Mouse (Mus musculus): Measurements from ENCODE around the gene Dnaja4. TPM values are rescaled to one million over a fixed set of nuclear protein-coding genes. Genes with fewer than 3 reads are reported as not detected.

Gene Dnaja4
- polyA plus RNA-seq (2014; fragmentation: Nextera tagmentation; extraction: Ambion mirVana), result 1.9 and 3.0 TPM in 2 replicates

DNA sequence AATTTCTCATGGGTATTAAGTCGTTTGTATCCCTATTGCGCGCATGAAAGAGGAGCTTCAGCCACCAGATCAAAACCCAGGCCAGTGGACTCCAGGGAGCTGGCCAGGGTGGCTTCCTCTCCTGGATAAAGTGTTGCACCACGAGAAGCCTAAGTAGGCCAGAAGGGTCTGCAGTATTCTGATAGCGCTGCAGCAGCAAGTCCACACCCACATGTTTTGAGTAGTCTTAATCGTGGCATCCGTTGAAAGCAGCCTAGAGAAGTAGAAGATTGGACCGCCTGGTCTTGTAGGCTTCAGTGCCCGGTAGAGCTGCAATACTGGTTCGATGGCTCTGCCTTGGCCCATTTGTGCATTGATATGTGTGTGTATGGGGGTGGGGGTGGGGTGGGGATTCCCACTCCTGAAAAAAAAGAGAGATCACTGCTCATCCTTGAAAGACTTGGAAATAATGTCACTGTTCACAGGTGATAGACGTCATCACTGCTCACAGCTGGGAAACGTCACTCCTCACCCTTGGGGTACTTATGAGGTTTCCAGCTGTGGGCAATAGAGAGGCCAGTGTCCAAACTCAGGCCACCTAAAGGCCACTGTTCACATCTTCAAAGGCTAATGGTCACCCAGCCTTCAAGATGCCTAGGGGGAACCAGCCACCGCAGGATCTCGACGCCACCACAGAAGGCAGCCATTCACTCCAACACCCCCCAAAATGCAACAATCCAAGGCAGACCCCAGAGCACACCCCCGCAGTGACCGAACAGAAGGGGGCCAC is at the start of gene Dnaja4:
Dnaja4 (plus strand) TSS at position 556 of the 769 bp plus-strand sequence.
- no peaks in the 10 kb centered on the region for H3K4me1 ChIP-seq (ENCODE audit: control insufficient read depth, insufficient read depth, low read length)
- peak within 1 kb of the TSS; percentile 90 for H3K4me2 ChIP-seq (replicated peaks; ENCODE audit: low read depth, low read length)
- no peaks in the 10 kb centered on the region for H3K9me3 ChIP-seq (ENCODE audit: control insufficient read depth, low read length)
- H3K27ac ChIP-seq (ENCODE audit: low read depth, low read length), result no peak within 1 kb of the TSS
- peak within 1 kb of the TSS; percentile 69 for H3K9ac ChIP-seq (ENCODE audit: low read depth, low read length)
- ATAC-seq (ENCODE audit: low FRiP score, low TSS enrichment), result peak; percentile 36
- no peaks in the 10 kb centered on the region for H3K36me3 ChIP-seq (ENCODE audit: control insufficient read depth, insufficient read depth, low read length)
- H3K27me3 ChIP-seq (ENCODE audit: control insufficient read depth, insufficient read depth, low read length), result peaks cover 16% of the 10 kb centered on the region
- 57% methylated on average over 17 of the region's 17 CpGs for WGBS
- peak within 1 kb of the TSS; percentile 69 for H3K4me3 ChIP-seq (ENCODE audit: low read length)

DNA sequence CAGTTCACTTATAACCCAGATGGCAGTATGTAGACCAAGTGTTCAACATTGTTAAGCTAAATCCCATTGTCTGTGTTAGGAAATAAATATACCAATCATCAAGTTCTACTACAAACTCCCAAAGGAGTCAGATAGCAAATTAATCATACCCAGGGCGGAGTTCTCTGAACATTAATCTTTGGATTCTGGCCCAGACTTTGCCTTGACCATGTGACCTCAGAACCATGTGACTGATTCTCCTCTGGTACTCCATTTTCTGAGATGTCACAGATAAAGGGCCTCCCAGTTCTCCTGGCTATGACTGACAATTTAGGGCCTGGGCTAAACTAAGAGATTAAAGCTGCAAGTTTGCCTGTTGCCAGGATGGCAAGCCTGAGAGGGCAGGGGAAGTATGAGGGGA is 49.3 kb upstream of the Dnaja4 start:
- H3K4me1 ChIP-seq (ENCODE audit: control insufficient read depth, insufficient read depth, low read length), result 0 out of 2 replicates have a peak, but pooled peaks cover 4% of the 10 kb centered on the region
- no peaks in the 10 kb centered on the region for H3K9me3 ChIP-seq (ENCODE audit: control insufficient read depth, low read length)
- WGBS, result 71% methylated on average over 1 of the region's 1 CpGs
- no peak for ATAC-seq (ENCODE audit: low FRiP score, low TSS enrichment)
- no peak overlapping the region for H3K27ac ChIP-seq (ENCODE audit: low read depth, low read length)
- no peak overlapping the region for H3K9ac ChIP-seq (ENCODE audit: low read depth, low read length)
- H3K36me3 ChIP-seq (ENCODE audit: control insufficient read depth, insufficient read depth, low read length), result no peaks in the 10 kb centered on the region
- H3K27me3 ChIP-seq (ENCODE audit: control insufficient read depth, insufficient read depth, low read length), result no peaks in the 10 kb centered on the region
- no peak overlapping the region for H3K4me3 ChIP-seq (ENCODE audit: low read length)
- H3K4me2 ChIP-seq (replicated peaks; ENCODE audit: low read depth, low read length), result no peak overlapping the region

DNA sequence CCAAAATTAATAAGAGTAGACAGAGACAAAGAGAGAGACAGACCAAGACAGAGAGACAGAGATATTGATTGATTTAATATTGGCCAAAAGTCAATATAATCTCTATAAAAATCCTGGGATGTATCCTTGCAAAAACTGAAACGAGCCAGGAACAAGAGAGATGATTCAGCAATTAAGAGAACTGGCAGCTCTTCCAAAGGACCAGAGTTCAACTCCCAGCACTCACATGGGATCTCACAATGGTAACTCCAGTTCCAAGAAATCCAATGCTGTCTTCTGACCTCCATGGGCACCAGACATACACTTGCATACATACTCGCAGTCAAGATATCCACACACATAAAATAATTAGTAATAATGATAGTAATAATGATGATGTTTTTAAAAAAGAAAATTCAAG is 45.9 kb upstream of the Dnaja4 start:
- no peaks in the 10 kb centered on the region for H3K4me1 ChIP-seq (ENCODE audit: control insufficient read depth, insufficient read depth, low read length)
- 82% methylated on average over 2 of the region's 2 CpGs for WGBS
- no peaks in the 10 kb centered on the region for H3K36me3 ChIP-seq (ENCODE audit: control insufficient read depth, insufficient read depth, low read length)
- no peaks in the 10 kb centered on the region for H3K9me3 ChIP-seq (ENCODE audit: control insufficient read depth, low read length)
- H3K4me2 ChIP-seq (replicated peaks; ENCODE audit: low read depth, low read length), result no peak overlapping the region
- H3K4me3 ChIP-seq (ENCODE audit: low read length), result no peak overlapping the region
- no peak overlapping the region for H3K27ac ChIP-seq (ENCODE audit: low read depth, low read length)
- no peak overlapping the region for H3K9ac ChIP-seq (ENCODE audit: low read depth, low read length)
- no peaks in the 10 kb centered on the region for H3K27me3 ChIP-seq (ENCODE audit: control insufficient read depth, insufficient read depth, low read length)
- no peak for ATAC-seq (ENCODE audit: low FRiP score, low TSS enrichment)

DNA sequence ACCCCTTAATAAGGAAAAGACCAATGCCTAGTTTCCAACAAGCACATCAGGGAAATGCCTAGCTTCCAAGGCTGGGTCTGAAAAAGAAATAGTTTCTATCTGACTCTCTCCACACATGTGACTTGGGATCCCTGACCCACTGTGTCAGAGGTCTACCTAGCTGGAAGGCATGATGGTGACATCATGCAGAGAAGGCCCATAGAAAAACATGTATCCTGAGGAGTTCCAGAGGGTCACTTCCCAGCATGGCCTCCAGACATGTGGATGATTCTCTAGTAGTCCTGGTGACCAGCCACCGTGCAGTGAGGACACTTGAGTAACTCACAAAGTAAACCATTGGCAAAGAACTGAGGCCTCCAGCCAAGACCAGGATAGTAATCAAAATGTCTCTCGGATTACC is 42.8 kb upstream of the Dnaja4 start:
- H3K4me1 ChIP-seq (ENCODE audit: control insufficient read depth, insufficient read depth, low read length), result no peaks in the 10 kb centered on the region
- no peak overlapping the region for H3K4me3 ChIP-seq (ENCODE audit: low read length)
- 77% methylated on average over 2 of the region's 2 CpGs for WGBS
- H3K27me3 ChIP-seq (ENCODE audit: control insufficient read depth, insufficient read depth, low read length), result no peaks in the 10 kb centered on the region
- no peaks in the 10 kb centered on the region for H3K9me3 ChIP-seq (ENCODE audit: control insufficient read depth, low read length)
- H3K4me2 ChIP-seq (replicated peaks; ENCODE audit: low read depth, low read length), result no peak overlapping the region
- no peak overlapping the region for H3K9ac ChIP-seq (ENCODE audit: low read depth, low read length)
- no peak overlapping the region for H3K27ac ChIP-seq (ENCODE audit: low read depth, low read length)
- H3K36me3 ChIP-seq (ENCODE audit: control insufficient read depth, insufficient read depth, low read length), result no peaks in the 10 kb centered on the region
- ATAC-seq (ENCODE audit: low FRiP score, low TSS enrichment), result no peak

DNA sequence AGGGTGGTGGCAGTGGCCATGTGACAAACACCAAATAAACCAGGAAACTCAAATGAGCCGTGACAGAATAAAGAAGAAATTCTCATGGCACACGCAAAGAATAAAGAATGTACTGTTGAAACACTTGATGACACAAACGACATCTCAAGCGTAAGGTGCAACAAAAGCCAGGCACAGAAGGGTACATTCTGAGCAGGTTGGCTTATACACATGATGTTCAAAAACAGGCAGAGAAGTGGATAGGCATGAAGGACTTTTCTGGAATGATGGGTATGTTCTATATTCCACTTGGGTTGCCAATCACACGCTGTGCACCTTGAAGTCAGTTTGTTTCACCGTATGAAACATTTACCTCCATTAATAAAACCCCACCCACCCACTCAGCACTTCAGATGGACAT is 42.3 kb upstream of the Dnaja4 start:
- Histone ChIP-seq H3K9ac (ENCODE audit: low read depth, low read length) (no peak overlapping the region), H3K36me3 (ENCODE audit: control insufficient read depth, insufficient read depth, low read length) (no peaks in the 10 kb centered on the region), H3K4me1 (ENCODE audit: control insufficient read depth, insufficient read depth, low read length) (0 out of 2 replicates have a peak, but pooled peaks cover 2% of the 10 kb centered on the region), H3K4me2 (replicated peaks; ENCODE audit: low read depth, low read length) (no peak overlapping the region), H3K9me3 (ENCODE audit: control insufficient read depth, low read length) (no peaks in the 10 kb centered on the region), H3K27me3 (ENCODE audit: control insufficient read depth, insufficient read depth, low read length) (no peaks in the 10 kb centered on the region), H3K27ac (ENCODE audit: low read depth, low read length) (no peak overlapping the region), H3K4me3 (ENCODE audit: low read length) (no peak overlapping the region)
- no peak for ATAC-seq (ENCODE audit: low FRiP score, low TSS enrichment)
- 87% methylated on average over 6 of the region's 6 CpGs for WGBS

DNA sequence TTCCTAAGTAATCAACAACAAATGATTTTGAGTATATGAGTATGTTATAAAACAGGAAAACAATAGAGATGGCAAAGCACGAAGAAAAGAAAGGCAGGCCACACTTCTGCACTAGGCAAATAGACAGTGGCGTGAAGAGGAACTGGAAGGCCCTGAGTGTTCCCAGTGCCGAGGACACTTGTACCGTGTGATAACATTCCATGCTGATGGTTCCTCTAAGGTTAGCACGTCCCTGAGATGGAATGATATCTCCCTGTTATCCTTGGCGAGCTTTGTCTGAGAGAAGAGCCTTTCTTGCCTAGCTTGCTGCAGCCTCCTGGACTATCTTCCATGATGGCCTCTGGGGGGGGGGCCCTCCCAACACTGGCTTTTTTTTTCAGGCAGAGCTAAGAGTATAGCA is 39.9 kb upstream of the Dnaja4 start:
- ATAC-seq (ENCODE audit: low FRiP score, low TSS enrichment), result no peak
- Histone ChIP-seq H3K4me1 (ENCODE audit: control insufficient read depth, insufficient read depth, low read length) (0 out of 2 replicates have a peak, but pooled peaks cover 8% of the 10 kb centered on the region), H3K4me2 (replicated peaks; ENCODE audit: low read depth, low read length) (no peak overlapping the region), H3K36me3 (ENCODE audit: control insufficient read depth, insufficient read depth, low read length) (no peaks in the 10 kb centered on the region), H3K27ac (ENCODE audit: low read depth, low read length) (no peak overlapping the region), H3K4me3 (ENCODE audit: low read length) (no peak overlapping the region), H3K27me3 (ENCODE audit: control insufficient read depth, insufficient read depth, low read length) (no peaks in the 10 kb centered on the region), H3K9me3 (ENCODE audit: control insufficient read depth, low read length) (no peaks in the 10 kb centered on the region), H3K9ac (ENCODE audit: low read depth, low read length) (no peak overlapping the region)
- WGBS, result 79% methylated on average over 6 of the region's 6 CpGs

DNA sequence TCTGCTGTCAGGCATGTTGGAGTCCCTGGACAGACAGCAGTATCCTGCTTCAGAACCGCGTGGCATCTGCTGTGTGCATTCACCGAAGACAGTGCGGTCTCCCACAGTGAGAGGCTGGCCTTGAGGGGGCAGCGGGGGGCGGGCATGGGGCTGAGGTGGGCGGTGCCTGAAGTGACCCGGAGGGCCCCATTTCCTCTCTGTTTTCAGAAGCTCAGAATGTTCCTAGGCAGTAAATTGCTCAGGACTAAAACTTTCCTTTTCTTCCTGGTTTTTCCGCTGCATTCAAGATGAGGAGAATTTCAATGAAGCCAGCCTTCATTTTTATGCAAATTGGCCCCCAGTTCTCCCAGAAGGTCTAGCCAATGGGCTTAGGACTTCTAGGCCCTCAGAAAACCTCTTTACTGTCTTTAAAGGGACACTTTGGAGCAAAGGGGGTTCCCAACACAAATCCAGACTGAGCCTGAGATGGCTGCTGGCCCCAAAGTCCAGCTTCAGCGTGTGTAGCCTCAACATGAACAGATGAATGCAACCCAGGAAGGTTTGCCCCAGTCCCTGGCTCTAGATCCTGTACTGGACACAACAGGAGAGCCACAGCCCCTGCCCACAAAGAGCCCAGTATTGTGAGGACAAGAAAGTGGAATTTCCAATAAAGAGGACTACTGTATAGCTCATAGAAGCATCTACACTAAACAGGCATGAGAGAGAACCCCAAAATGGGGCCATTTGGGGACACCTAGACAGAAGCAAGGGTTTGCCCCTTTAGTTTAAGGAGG is 36.9 kb upstream of the Dnaja4 start, which contains the start of gene Acsbg1:
Acsbg1 (minus strand) TSS at position 266 of the 773 bp plus-strand sequence.
- no peaks in the 10 kb centered on the region for H3K36me3 ChIP-seq (ENCODE audit: control insufficient read depth, insufficient read depth, low read length)
- 15% methylated on average over 10 of the region's 10 CpGs for WGBS
- H3K4me2 ChIP-seq (replicated peaks; ENCODE audit: low read depth, low read length), result no peak within 1 kb of the TSS; the same call in 1 of the 2 replicates
- H3K27ac ChIP-seq (ENCODE audit: low read depth, low read length), result no peak within 1 kb of the TSS
- peak within 1 kb of the TSS; percentile 14; the same call in 1 of the 2 replicates for H3K9ac ChIP-seq (ENCODE audit: low read depth, low read length)
- H3K27me3 ChIP-seq (ENCODE audit: control insufficient read depth, insufficient read depth, low read length), result no peaks in the 10 kb centered on the region
- ATAC-seq (ENCODE audit: low FRiP score, low TSS enrichment), result peak; percentile 78; the same call in 1 of the 2 replicates
- H3K4me1 ChIP-seq (ENCODE audit: control insufficient read depth, insufficient read depth, low read length), result 0 out of 2 replicates have a peak, but pooled peaks cover 8% of the 10 kb centered on the region
- peaks cover 3% of the 10 kb centered on the region; the same call in 1 of the 2 replicates for H3K9me3 ChIP-seq (ENCODE audit: control insufficient read depth, low read length)
- H3K4me3 ChIP-seq (ENCODE audit: low read length), result no peak within 1 kb of the TSS

DNA sequence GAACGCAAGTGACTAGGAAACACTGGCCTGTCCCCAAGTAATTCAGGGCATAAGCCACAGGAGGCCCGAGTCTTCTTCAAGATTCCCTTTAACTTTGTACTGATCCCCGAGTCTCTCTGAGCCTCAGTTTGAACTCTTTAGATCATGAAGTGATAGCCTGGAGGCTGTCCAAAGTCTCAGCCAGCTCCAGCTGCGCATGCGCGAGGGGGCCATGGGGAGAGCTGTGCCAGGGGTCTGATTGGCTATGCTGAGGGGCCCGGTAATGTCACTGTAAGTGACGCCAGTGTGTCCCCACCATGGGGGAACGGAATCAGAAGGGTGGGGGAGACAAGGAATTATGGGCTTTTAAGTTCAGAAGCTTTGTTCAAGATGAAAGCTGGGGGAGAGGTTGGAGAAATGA is 34.3 kb upstream of the Dnaja4 start:
- WGBS, result 84% methylated on average over 9 of the region's 9 CpGs

More for the DNA sequence above, 34.3 kb upstream of the Dnaja4 start:
- Histone ChIP-seq H3K36me3 (ENCODE audit: control insufficient read depth, insufficient read depth, low read length) (no peaks in the 10 kb centered on the region), H3K9me3 (ENCODE audit: control insufficient read depth, low read length) (peaks cover 3% of the 10 kb centered on the region; the same call in 1 of the 2 replicates), H3K4me3 (ENCODE audit: low read length) (no peak overlapping the region), H3K27me3 (ENCODE audit: control insufficient read depth, insufficient read depth, low read length) (no peaks in the 10 kb centered on the region), H3K9ac (ENCODE audit: low read depth, low read length) (no peak overlapping the region), H3K4me2 (replicated peaks; ENCODE audit: low read depth, low read length) (no peak overlapping the region), H3K4me1 (ENCODE audit: control insufficient read depth, insufficient read depth, low read length) (0 out of 2 replicates have a peak, but pooled peaks cover 8% of the 10 kb centered on the region), H3K27ac (ENCODE audit: low read depth, low read length) (no peak overlapping the region)
- ATAC-seq (ENCODE audit: low FRiP score, low TSS enrichment), result no peak

Data from kidney, embryonic 14.5 days (tissue).